Mouse (Mus musculus) spleen, adult 12 weeks (tissue): ENCODE measurements at regions not wholly inside any gene's neighbourhood (a gene's known extent, or its start where the extent isn't known, plus 50 kb on each side); places are given as distances from the start of the nearest gene placed in this dataset.

Experiments
- DNase-seq: peaks from one replicate; pipeline ENCODE4 v3.0.0; 2022; ENCODE audit warnings: low spot score

- no peak for DNase-seq
These were observed 162.5 kb downstream of the Cxcl12 start for GRCm38 (mm10) chr6:117330726-117331360.

DNA sequence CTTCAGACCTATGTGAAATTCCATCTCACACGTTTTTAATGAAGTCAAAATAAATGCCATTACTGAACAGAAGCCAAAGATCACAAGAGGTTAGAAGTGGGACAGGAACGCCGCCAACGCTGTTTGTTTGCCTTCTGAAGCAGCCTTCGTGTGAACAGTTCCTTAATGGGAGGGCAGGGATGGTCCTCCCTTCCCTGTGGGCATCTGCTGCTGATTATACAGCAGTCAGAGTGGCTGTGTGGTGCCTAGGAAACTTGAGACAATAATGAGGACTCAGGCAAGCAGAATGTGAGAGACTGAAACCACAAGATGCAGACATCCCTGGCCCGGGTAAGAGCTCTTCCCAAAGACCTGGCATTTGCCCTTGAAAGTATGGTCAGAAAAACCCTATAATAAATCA, 164.3 kb downstream of the Cxcl12 start:
- DNase-seq: no peak

DNA sequence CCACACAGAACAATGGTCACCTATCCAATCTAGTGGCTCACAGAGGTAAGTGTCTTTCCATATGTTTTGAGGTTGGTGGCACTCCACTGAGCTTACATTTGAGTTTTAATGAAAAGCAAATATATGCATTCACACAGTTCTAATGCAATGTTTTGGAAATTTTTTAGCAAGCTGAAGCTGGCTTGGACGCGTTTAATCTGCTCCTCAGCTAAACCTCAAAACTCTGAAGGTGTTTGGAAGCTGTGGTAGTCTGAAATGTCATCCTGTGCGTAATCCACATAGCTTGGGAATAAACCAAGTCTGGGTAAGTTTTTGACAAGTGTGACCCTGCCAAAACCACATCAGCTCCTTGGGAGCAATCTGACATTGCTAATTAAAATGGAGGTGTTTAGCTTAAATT, 173.8 kb downstream of the Cxcl12 start:
- no peak for DNase-seq

DNA sequence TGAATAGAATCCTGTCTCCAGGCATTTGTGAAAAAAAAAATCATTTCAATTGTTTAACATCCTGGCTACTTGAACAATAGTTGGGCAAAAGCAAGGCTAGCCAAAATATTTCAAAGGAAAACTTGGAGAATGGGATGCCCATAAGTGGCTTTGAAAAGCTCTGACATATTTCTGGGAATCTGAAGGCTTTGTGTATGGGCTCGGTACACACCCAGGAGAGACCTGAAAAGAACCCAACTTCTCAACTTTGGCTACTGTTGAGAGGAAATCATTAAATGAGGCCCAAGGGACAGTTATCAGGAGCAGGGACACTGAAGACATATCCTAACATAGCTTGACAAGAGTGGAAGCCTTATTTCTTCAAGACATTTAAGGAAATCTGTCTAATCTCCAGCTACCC, 179.0 kb downstream of the Cxcl12 start:
- DNase-seq: no peak

DNA sequence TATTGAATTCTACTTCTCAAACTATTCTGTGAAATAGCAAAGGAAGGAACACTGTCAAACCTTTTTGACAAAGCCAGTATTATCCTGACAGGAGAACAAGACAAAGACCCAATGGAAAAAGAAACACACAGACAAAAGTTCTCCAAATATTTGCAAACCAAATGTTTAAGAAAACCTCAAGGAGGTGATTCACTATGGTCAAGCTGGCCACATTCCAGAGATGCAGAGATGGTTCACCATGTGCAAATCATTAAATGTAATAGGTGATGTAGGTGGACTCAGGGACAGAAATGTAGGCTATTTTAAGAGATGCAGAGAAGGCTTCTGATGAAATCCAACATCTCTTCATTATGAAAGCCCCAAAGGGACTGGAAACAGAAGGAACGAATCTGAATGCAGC, 183.5 kb downstream of the Cxcl12 start:
- DNase-seq: no peak

- no peak for DNase-seq
These were observed 184.8 kb downstream of the Cxcl12 start for GRCm38 (mm10) chr6:117353091-117353490.

GRCm38 (mm10) chr6:117356101-117356500, 187.8 kb downstream of the Cxcl12 start:
- no peak for DNase-seq

GRCm38 (mm10) chr6:117359401-117359800, 191.1 kb downstream of the Cxcl12 start:
- DNase-seq: no peak

DNA sequence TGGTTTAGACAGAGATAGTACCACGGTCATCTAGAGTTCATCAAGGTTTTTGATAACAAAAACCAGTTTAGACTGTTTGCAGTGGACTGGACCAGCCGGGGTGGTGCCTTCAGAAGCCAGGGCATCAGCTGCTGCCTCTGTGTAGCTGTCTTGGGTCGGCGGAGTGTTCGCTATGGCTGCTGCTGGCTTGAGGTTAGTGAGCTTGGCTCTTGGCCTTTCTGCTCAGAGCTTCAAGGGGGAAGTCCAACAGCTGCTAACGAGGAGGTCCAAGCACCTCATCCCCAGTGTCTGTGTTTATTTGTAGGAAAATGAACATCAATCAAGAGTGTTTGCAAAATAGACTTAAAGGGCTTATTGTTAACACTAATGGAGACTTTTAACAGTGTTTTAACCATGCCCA, 198.2 kb downstream of the Cxcl12 start:
- no peak for DNase-seq

DNA sequence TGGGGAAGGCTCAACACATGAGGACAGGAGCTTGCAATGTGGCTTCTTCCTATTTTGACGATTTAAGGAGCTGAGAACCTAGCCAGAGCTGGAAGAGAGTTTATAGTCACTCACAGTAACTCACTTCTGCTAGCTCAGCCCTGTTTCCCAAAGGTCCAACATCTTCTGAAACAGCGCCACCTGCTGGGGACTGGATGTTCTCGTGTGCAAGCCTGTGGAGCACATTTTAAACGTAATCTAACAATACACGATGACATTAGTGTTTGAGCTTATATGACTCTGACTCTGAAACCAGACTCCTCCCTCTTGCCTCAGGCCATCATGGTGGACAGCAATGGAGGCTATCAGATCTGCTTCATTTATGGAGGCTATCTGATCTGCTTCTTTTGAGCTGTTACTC, 207.7 kb downstream of the Cxcl12 start:
- DNase-seq: no peak

- no peak for DNase-seq
These were observed 211.6 kb downstream of the Cxcl12 start for GRCm38 (mm10) chr6:117379904-117380303.

DNA sequence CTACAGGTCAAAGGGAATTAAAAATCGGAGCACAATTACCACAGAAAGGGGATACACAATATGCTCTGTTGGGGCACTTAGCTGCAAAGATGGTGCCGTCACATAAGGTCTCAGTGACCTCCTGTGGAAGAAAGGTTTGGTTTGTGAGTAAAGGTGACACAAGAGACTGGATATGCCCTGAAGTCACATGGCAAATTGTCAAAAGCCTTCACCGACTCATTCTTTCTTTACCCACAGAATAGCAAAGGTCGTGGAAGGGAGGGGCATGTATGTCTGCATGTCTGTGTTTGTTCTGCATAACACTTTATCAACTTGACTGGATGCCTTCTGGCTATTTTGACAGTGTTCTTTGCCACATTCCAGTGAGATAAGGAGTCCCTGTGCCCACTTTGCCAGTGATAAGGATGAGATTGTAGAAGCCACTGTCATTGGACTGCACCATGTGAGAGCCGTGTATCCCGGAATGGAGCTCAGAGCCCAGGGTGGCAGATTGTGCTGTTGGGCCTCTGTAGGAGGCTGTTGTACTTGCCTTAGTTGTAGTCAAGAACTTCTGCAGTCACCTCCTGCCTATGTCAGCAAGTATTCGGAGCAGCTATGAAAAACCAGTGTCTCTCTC, 222.0 kb downstream of the Cxcl12 start:
- DNase-seq: no peak

- no peak for DNase-seq
These were observed 225.1 kb downstream of the Cxcl12 start for GRCm38 (mm10) chr6:117393480-117393879.

GRCm38 (mm10) chr6:117405589-117406311, 237.4 kb downstream of the Cxcl12 start:
- no peak for DNase-seq

- no peak for DNase-seq
These were observed 237.9 kb downstream of the Cxcl12 start for GRCm38 (mm10) chr6:117406312-117406595.

GRCm38 (mm10) chr6:117406757-117407156, 238.4 kb downstream of the Cxcl12 start:
- no peak for DNase-seq

DNA sequence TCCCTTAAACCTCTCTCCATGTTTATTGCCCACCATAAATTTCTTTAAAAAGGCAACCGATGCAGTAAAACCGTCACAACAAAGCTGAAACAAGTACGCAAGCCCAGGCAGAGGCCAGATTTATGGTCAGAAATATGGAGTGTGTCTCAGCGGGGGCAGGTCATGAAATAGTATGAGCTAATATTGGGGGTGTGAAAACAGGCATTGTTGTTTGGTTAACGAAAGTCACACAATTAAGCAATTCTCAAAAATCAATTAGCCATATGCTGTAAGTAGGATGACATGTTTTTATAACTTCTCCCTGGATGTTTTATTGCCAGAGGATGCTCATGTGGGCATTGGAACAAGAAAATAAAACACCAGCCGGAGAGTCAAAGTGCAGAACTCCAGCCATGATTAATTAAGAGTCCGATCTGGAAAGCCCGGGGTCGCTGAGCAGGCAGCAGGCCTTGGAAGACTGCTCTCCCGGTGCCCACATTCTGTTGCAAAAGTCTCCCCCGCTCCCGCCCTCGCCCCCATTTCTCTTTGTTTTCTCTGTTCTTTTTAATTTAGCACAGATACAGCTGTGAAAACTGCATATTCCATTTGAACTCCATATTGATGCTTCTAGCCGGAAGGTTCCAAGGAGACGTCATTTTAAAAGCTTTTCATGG, 239.0 kb downstream of the Cxcl12 start:
- DNase-seq: no peak

DNA sequence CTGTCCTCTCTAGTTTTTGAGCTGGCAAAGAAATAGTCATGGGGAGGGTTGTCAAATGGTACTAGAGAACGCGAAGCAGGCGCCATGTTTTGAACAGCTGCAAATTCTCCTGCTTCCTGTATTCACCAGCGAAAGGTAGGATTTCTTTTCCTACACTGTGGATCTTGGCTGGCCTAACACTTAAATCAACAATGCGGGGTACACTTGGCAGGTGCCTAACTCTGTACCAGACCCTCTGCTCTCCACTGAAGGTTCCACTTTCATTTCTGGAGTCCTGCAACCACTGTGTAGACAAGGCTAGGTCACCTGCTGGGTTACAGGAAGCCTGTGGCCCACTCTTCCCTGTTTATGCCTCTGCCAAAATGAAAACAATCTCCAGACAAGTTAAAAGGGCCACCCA, 239.6 kb downstream of the Cxcl12 start:
- DNase-seq: no peak

GRCm38 (mm10) chr6:117408971-117409783, 240.8 kb downstream of the Cxcl12 start:
- DNase-seq: no peak

DNA sequence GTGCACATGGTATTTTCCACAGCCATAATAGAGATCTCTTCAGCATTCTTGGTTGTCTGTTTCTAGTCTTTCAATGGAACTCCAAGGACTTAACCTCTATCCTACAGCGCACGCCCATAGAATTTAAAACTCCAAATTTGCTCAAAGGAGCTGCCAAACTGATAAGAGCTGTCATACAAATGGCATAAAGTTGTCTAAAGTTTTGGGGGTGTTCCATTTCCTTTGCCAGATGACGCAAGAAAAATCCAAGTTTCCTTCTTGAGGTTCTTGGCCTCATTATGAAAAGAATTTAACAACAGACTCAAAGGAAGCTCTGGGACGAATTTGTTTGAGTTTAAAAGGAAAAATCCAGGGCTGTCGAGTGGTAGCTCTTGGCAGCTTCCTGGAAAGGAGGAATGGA, 246.6 kb downstream of the Cxcl12 start:
- no peak for DNase-seq

DNA sequence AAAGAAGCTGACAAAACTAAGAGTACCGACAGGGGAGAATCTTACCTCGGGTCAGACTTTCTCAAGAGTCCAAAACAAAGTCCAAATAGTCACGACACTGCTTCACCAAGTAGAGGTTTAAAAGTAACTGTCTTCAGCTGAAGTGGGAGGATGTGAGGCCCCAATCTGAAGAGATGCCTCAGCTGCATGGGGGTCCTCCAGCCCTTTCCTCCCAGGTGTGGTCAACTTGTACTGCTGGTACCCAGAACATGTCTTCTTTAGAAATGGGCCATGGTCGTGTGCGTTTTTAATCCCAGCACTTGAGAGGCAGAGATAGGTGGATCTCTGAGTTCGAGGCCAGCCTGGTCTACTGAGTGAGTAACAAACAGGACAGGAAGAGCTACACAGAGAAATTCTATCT, 247.6 kb downstream of the Cxcl12 start:
- DNase-seq: no peak

DNA sequence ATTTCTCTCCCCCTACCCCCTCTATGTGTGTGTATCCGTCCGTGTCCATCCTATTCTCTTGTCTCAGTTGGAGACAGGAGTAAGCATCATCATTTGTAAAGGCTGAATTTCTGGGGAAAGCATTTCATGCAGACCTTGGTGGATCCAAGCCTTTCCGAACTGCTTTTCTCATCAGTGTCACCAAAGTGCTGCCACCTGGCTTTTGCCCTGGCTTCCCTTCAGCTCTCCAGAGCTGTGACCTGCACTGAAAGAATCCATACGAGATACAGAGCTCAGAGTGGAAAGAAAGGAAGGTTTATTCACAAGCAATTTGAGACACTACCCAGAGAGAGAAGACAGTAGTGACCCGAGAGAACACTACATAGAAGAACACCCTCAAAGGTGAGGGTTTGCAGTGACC, 248.1 kb downstream of the Cxcl12 start:
- no peak for DNase-seq
